Mouse (Mus musculus): ENCODE measurements around the gene Tff1. TPM values are rescaled to one million over a fixed set of nuclear protein-coding genes. Genes with fewer than 3 reads are reported as not detected.

Tff1 gene
- not detected in 2 replicates for polyA plus RNA-seq (2012; rRNA removed; ENCODE audit: low replicate concordance)

GRCm38 (mm10) chr17:31165127-31165526 is at the start of gene Tff1:
Tff1 (minus strand) TSS chr17:31165277.

DNA sequence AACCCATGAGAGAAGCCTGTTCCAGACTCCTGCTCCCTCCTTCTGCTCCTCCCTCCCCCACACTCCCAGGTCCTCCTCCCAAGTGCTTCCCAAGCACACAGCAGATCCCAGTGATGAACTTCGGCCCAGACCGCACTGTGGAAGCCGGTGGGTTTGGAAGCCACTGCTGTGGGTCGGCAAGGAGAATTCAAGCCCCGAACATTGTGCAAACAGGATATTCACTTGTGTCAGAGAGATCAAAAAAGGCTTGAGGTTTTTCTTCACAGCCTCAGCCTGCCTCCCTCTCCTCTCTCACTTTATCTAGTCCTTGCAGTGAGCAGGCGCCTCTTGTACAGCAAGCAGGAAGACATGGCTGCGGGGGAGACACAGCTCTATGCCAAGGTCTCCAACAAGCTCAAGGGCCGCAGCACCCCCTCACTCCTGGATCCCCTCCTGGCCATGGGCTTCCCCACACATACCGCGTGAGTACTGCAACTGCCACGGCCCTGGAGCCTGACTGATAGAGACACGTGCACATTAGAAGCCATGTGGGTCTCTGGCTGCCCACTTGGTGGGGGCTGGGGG is 42.8 kb upstream of the Tff1 start, which contains the start of gene Ubash3a:
Ubash3a (plus strand) TSS at position 103 of the 564 bp plus-strand sequence.

GRCm38 (mm10) chr17:31198877-31199276 is 33.8 kb upstream of the Tff1 start, which contains the start of gene Tmprss3:
Tmprss3 (minus strand) TSS chr17:31198977.

DNA sequence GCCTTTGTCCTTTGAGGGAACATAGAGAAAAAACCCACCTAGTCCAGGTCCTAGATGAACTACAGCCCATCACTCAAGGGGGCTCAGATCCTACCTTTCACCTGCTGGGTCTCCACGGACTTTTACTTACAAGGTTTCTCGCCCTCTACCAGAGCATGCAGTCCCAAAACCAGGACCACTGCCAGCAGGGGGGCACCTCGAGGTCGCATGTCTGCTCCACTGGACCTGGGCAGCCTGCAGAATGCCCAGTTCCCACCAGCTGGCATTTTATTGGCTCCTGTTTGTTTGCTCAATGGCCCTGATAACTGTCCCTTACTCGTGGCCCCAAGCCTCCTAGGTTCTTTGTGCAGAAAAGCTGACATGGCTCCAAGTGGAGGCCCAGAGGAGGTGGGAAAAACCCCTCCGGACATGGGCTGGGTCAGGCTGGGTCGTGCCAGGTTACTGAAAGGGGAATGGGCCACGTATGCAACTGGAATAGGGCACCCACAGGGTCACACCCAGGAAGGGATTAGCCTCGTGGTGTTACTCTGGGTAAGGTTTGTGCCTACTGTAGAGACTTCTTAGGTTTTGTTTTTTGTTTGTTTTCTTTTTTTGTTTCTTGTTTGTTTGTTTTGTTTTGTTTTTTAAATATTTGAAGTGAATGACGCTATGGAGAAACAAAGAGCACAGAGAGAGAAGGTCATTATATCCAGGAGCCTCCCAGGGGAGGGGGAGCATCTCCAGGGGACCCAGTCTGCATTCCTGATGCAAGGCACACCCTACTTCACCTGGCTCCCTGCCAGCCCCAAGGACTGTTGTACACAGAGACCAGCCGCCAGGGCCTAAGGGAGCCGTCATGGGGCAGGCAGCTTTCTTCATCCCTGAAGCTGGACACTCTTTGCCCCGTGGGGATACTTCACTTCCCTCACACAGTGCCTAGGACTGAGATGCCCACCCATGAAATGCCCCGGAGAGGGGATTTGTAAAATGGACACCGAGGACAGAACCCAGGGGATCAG is 20.7 kb downstream of the Tff1 start, which contains the start of gene Tff2:
Tff2 (minus strand) TSS at position 243 of the 998 bp plus-strand sequence.

GRCm38 (mm10) chr17:31129452-31129851 is 35.6 kb downstream of the Tff1 start, which contains the start of gene Tff3:
Tff3 (minus strand) TSS chr17:31129646.

Other genes starting within 250 kb of the Tff1 start
- not detected in 2 replicates for gene Umodl1, start 210.6 kb downstream of the Tff1 start, polyA plus RNA-seq (2012; rRNA removed; ENCODE audit: low replicate concordance)
- 11.7 and 15.1 TPM in 2 replicates for gene Abcg1, start 107.6 kb downstream of the Tff1 start, polyA plus RNA-seq (2012; rRNA removed; ENCODE audit: low replicate concordance)
- gene Tff3, start 35.6 kb downstream of the Tff1 start, polyA plus RNA-seq (2012; rRNA removed; ENCODE audit: low replicate concordance) = 1.1 and 1.4 TPM in 2 replicates
- 0.26 TPM in 1 of 2 replicates, not detected in the other for gene Tff2, start 21.0 kb downstream of the Tff1 start, polyA plus RNA-seq (2012; rRNA removed; ENCODE audit: low replicate concordance)
- gene Tmprss3, start 33.7 kb upstream of the Tff1 start, polyA plus RNA-seq (2012; rRNA removed; ENCODE audit: low replicate concordance) = not detected in 2 replicates
- 0.80 and 1.0 TPM in 2 replicates for gene Ubash3a, start 42.6 kb upstream of the Tff1 start, polyA plus RNA-seq (2012; rRNA removed; ENCODE audit: low replicate concordance)
- 0.23 and 0.72 TPM in 2 replicates for gene Rsph1, start 112.1 kb upstream of the Tff1 start, polyA plus RNA-seq (2012; rRNA removed; ENCODE audit: low replicate concordance)
- 3.2 and 7.0 TPM in 2 replicates for gene Slc37a1, start 121.5 kb upstream of the Tff1 start, polyA plus RNA-seq (2012; rRNA removed; ENCODE audit: low replicate concordance)
- 20.5 and 50.2 TPM in 2 replicates for gene Pde9a, start 220.9 kb upstream of the Tff1 start, polyA plus RNA-seq (2012; rRNA removed; ENCODE audit: low replicate concordance)